Mouse (Mus musculus): ENCODE data around the gene Jph3. TPM values are rescaled to one million over a fixed set of nuclear protein-coding genes. Genes with fewer than 3 reads are reported as not detected.

Gene Jph3
- polyA plus RNA-seq, 1 experiment from 2014 or later = 1.4 TPM

DNA sequence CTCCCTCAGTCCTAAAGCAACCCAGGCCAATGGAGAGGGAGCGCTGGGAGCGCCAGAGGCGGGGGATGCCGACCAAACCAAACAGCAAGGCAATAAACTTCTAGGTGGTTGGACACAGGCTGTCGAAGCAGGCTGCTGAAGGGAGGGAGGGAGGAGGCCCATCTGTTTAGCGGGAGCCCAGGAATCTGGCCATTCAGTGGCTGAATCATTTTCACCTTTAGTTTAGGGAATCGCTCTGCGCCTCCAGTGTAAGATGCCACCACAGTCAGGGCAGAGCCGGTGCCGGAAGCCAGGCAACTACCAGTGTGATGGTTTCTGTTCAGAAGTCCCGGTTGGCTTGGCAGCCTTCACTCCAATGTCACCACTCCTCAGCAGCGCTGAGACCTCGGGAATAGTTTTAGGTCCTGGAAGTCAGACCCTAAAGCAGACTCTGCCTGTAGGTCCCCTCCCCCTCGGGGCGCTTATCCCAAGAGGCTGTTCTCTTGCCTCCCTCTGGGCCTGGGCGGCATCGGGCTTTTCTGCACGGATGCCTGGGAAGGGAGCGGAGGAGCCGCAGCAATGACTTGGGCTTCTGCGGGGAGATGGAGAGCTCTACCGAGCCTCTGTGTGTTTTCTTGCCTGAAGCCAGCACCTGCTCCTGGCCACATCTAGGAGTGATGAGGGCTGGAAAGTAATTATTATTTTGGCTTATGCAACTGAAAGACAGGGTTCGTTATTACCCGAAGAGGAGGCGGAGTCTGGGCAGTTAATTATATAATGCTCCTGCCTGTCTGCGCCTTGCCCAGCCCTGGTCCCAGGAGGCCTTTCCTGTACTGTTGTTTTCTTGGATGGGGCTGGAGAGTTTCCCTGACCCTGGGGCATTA is 2.3 kb downstream of the Jph3 start:
- Histone ChIP-seq H3K4me1 (peaks cover 14% of the 10 kb centered on the region), H3K36me3 (no peaks in the 10 kb centered on the region), H3K27me3 (ENCODE audit: insufficient read depth, poor library complexity, severe bottlenecking) (peaks cover 88% of the 10 kb centered on the region), H3K27ac (no peak overlapping the region), H3K9me3 (no peaks in the 10 kb centered on the region), H3K4me3 (no peak overlapping the region)
- no peak for DNase-seq (ENCODE audit: low spot score)
- WGBS = 10% methylated on average over 26 of the region's 26 CpGs

GRCm38 (mm10) chr8:121732334-121732665 is 2.9 kb downstream of the Jph3 start:
- no peak for DNase-seq (ENCODE audit: low spot score)
- no peak overlapping the region for H3K27ac ChIP-seq
- WGBS = 55% methylated on average over 4 of the region's 4 CpGs
- peaks cover 14% of the 10 kb centered on the region for H3K4me1 ChIP-seq
- H3K9me3 ChIP-seq = no peaks in the 10 kb centered on the region
- no peaks in the 10 kb centered on the region for H3K36me3 ChIP-seq
- H3K4me3 ChIP-seq = no peak overlapping the region
- H3K27me3 ChIP-seq (ENCODE audit: insufficient read depth, poor library complexity, severe bottlenecking) = peaks cover 85% of the 10 kb centered on the region

DNA sequence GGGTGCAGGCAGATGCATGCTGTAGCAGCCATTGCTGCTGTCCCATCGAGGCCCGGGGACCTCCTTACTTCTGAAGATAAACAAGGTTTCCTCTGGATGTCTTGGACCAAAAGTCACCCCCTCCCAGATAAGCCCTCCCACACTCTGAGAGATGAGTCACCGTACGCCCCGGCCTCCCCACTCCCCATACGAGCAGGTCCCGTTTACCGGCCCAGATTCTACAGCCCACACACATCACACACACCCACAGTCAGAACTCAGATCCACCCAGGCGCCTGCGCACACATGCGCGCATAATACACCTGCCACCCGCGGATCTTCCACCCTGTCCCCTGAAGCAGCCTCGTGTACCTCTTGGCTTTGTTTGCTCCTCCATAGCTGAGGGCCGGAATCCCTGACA is 4.8 kb downstream of the Jph3 start:
- Histone ChIP-seq H3K27me3 (ENCODE audit: insufficient read depth, poor library complexity, severe bottlenecking) (peaks cover 76% of the 10 kb centered on the region), H3K9me3 (no peaks in the 10 kb centered on the region), H3K27ac (no peak overlapping the region), H3K4me3 (no peak overlapping the region), H3K36me3 (no peaks in the 10 kb centered on the region), H3K4me1 (peaks cover 14% of the 10 kb centered on the region)
- WGBS = 86% methylated on average over 16 of the region's 16 CpGs
- DNase-seq (ENCODE audit: low spot score) = no peak

GRCm38 (mm10) chr8:121736236-121736635 is 6.8 kb downstream of the Jph3 start:
- Histone ChIP-seq H3K4me1 (peaks cover 2% of the 10 kb centered on the region; the same call in 1 of the 2 replicates), H3K36me3 (no peaks in the 10 kb centered on the region), H3K4me3 (no peak overlapping the region), H3K27me3 (ENCODE audit: insufficient read depth, poor library complexity, severe bottlenecking) (peaks cover 66% of the 10 kb centered on the region), H3K9me3 (no peaks in the 10 kb centered on the region), H3K27ac (no peak overlapping the region)
- 11% methylated on average over 7 of the region's 7 CpGs for WGBS
- DNase-seq (ENCODE audit: low spot score) = peak; percentile 85

GRCm38 (mm10) chr8:121740721-121741120 is 11.3 kb downstream of the Jph3 start:
- Histone ChIP-seq H3K36me3 (no peaks in the 10 kb centered on the region), H3K4me3 (no peak overlapping the region), H3K4me1 (no peaks in the 10 kb centered on the region), H3K27me3 (ENCODE audit: insufficient read depth, poor library complexity, severe bottlenecking) (peaks cover 55% of the 10 kb centered on the region), H3K9me3 (no peaks in the 10 kb centered on the region), H3K27ac (no peak overlapping the region)
- no peak for DNase-seq (ENCODE audit: low spot score)
- 82% methylated on average over 10 of the region's 10 CpGs for WGBS

DNA sequence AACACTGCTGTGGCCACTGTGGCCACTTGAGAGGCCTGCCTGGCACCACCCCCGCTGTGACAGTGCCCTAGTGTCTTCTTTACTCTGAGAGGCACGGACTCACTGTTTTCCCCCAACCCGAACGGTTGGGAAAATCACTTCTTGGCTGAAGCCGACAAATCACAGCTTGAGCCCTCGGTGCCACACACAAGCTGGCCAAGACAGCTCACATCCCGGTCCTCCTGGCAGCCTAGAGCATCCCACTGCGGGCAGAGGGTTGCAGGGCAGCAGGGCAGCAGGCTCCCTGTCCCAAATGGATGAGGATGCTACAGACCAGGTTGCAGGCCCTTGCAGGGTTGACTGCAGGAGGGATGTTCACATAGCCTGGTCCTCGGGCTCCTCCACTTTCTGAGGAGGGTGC is 20.1 kb downstream of the Jph3 start:
- no peak for DNase-seq (ENCODE audit: low spot score)
- WGBS = 74% methylated on average over 9 of the region's 9 CpGs
- Histone ChIP-seq H3K4me3 (no peak overlapping the region), H3K36me3 (no peaks in the 10 kb centered on the region), H3K27ac (no peak overlapping the region), H3K4me1 (no peaks in the 10 kb centered on the region), H3K27me3 (ENCODE audit: insufficient read depth, poor library complexity, severe bottlenecking) (peaks cover 60% of the 10 kb centered on the region), H3K9me3 (peaks cover 5% of the 10 kb centered on the region; the same call in 1 of the 2 replicates)

DNA sequence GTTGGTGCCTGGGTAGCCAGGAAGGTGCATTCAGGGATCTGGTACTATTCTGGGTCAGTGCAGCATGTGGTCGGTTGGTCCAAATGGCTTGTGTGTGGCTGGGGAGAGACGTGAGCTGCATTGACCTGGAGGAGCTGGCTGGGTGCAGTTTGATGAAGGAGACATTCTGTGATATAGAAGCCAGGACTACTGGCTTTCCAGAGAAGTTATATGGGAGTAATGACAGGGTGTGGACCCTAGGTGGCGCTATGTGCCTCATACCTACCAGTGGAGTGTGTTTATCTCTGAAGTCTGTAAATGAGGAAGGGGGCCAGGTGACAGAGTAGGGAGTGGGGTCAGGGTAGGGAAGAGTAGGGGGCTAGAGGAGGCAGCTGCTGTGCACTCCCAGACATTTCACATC is 21.1 kb downstream of the Jph3 start:
- Histone ChIP-seq H3K4me3 (no peak overlapping the region), H3K36me3 (no peaks in the 10 kb centered on the region), H3K4me1 (no peaks in the 10 kb centered on the region), H3K27ac (no peak overlapping the region), H3K27me3 (ENCODE audit: insufficient read depth, poor library complexity, severe bottlenecking) (peaks cover 69% of the 10 kb centered on the region), H3K9me3 (peaks cover 5% of the 10 kb centered on the region; the same call in 1 of the 2 replicates)
- no peak for DNase-seq (ENCODE audit: low spot score)
- 36% methylated on average over 3 of the region's 3 CpGs for WGBS

DNA sequence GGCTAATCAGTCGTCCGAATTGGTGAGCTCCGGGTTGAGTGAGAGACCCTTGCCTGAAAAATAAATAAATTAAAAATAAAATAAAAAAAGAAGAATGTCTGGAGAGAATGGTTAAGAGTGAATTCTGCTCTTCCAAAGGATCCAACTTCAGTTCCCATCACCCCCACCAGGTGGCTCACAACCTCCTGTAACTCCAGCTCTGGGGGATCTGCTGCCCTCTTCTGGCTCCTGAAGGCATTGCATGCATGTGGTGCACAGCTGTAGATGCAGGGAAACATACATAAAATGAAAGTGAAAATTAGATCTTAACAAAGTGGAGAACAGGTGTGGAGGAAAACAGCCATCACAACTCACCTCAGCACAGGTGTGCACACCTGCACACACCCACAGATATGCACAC is 22.0 kb downstream of the Jph3 start:
- Histone ChIP-seq H3K4me3 (no peak overlapping the region), H3K9me3 (peaks cover 5% of the 10 kb centered on the region; the same call in 1 of the 2 replicates), H3K27ac (no peak overlapping the region), H3K4me1 (no peaks in the 10 kb centered on the region), H3K36me3 (no peaks in the 10 kb centered on the region), H3K27me3 (ENCODE audit: insufficient read depth, poor library complexity, severe bottlenecking) (peaks cover 66% of the 10 kb centered on the region)
- 18% methylated on average over 3 of the region's 3 CpGs for WGBS
- no peak for DNase-seq (ENCODE audit: low spot score)

GRCm38 (mm10) chr8:121758470-121758869 is 29.0 kb downstream of the Jph3 start:
- H3K27ac ChIP-seq = no peak overlapping the region
- H3K9me3 ChIP-seq = no peaks in the 10 kb centered on the region
- no peak overlapping the region for H3K4me3 ChIP-seq
- DNase-seq (ENCODE audit: low spot score) = no peak
- H3K4me1 ChIP-seq = peaks cover 5% of the 10 kb centered on the region; the same call in 1 of the 2 replicates
- H3K36me3 ChIP-seq = no peaks in the 10 kb centered on the region
- peaks cover 45% of the 10 kb centered on the region for H3K27me3 ChIP-seq (ENCODE audit: insufficient read depth, poor library complexity, severe bottlenecking)
- 60% methylated on average over 12 of the region's 12 CpGs for WGBS

GRCm38 (mm10) chr8:121760484-121760883 is 31.1 kb downstream of the Jph3 start:
- H3K36me3 ChIP-seq = no peaks in the 10 kb centered on the region
- DNase-seq (ENCODE audit: low spot score) = no peak
- no peaks in the 10 kb centered on the region for H3K9me3 ChIP-seq
- H3K27ac ChIP-seq = no peak overlapping the region
- WGBS = 62% methylated on average over 7 of the region's 7 CpGs
- no peak overlapping the region for H3K4me3 ChIP-seq
- peaks cover 27% of the 10 kb centered on the region; the same call in 1 of the 2 replicates for H3K27me3 ChIP-seq (ENCODE audit: insufficient read depth, poor library complexity, severe bottlenecking)
- peaks cover 5% of the 10 kb centered on the region; the same call in 1 of the 2 replicates for H3K4me1 ChIP-seq

DNA sequence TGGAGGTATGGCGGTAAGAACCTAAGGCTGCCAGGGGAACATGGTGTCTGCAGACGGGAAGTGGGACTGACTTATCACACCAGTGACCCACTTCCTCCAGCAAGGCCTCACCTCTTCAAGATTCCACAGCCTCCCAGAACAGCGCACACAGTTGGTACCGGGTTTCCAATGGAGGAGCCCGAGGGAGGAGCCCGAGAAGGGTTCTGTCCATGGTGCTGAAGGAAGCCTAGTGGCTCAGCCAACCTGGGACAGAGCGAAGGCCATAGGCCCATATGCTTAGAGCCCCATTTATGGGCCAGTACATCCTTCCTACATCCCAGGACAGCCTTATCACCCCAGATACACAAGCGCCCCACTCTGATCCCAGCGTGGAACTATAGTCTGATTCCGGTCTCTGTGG is 32.1 kb downstream of the Jph3 start:
- peaks cover 22% of the 10 kb centered on the region; the same call in 1 of the 2 replicates for H3K27me3 ChIP-seq (ENCODE audit: insufficient read depth, poor library complexity, severe bottlenecking)
- H3K36me3 ChIP-seq = no peaks in the 10 kb centered on the region
- H3K27ac ChIP-seq = no peak overlapping the region
- peak; percentile 82 for DNase-seq (ENCODE audit: low spot score)
- no peak overlapping the region for H3K4me3 ChIP-seq
- no peaks in the 10 kb centered on the region for H3K9me3 ChIP-seq
- WGBS = 23% methylated on average over 10 of the region's 10 CpGs
- H3K4me1 ChIP-seq = peaks cover 5% of the 10 kb centered on the region; the same call in 1 of the 2 replicates

DNA sequence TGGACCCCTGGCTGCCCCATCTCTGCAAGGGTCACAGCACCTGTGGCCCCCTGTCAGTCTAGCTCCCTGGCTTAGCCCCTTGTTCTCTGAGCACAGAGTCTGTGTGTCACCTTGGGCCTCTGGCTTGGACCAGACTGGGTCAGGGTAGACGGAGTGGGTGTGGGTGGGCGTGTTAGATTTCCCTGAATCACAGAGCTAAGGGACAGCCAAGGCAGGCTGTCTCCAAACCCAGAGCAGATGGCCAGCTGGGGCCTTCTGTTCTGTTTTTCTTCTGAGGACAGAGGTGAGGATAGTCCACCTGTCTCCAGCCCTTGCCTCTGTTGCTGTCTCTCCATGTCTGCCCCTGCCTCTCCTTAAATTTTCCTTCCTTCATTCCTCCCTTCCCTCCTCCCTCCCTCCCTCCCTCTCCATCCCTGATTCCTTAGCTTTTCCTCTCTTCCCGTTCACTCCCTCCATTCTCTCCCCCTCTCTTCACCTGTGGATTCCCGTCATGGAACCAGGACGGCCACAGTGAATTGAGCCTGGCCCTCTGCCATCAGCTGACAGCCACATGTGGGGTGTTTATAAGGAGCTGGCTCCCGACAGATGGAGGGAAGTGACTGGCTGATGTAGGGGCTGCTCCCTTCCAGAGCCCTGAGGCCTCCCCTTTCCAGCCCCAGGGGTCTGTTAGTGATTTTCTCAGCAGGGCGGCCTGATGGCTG is 33.7 kb downstream of the Jph3 start:
- no peak for DNase-seq (ENCODE audit: low spot score)
- WGBS = 45% methylated on average over 7 of the region's 7 CpGs
- H3K4me1 ChIP-seq = peaks cover 5% of the 10 kb centered on the region; the same call in 1 of the 2 replicates
- H3K9me3 ChIP-seq = no peaks in the 10 kb centered on the region
- peaks cover 22% of the 10 kb centered on the region; the same call in 1 of the 2 replicates for H3K27me3 ChIP-seq (ENCODE audit: insufficient read depth, poor library complexity, severe bottlenecking)
- H3K36me3 ChIP-seq = no peaks in the 10 kb centered on the region
- no peak overlapping the region for H3K27ac ChIP-seq
- no peak overlapping the region for H3K4me3 ChIP-seq

DNA sequence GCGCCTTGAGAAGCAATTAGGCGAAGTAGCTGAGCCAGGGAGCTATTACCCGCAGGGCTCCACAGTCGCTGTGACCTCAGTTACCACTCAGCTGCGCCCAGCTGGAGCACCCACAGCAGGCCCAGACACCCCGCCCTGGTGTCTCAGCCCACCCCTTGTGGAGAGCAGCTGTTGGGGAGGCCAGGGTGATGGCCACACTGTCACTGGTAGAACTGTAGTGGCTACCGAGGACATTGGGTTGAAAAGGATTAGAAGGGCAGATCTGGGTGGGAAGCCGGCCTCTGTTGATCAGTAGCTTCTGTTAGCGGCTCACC is 34.2 kb downstream of the Jph3 start:
- no peak overlapping the region for H3K4me3 ChIP-seq
- H3K27ac ChIP-seq = no peak overlapping the region
- 64% methylated on average over 9 of the region's 9 CpGs for WGBS
- DNase-seq (ENCODE audit: low spot score) = no peak
- peaks cover 22% of the 10 kb centered on the region; the same call in 1 of the 2 replicates for H3K27me3 ChIP-seq (ENCODE audit: insufficient read depth, poor library complexity, severe bottlenecking)
- H3K4me1 ChIP-seq = peaks cover 5% of the 10 kb centered on the region; the same call in 1 of the 2 replicates
- no peaks in the 10 kb centered on the region for H3K36me3 ChIP-seq
- no peaks in the 10 kb centered on the region for H3K9me3 ChIP-seq

All from heart, embryonic 10.5 days (tissue).